Mouse (Mus musculus): ENCODE data around the gene Agtrap.

DNA sequence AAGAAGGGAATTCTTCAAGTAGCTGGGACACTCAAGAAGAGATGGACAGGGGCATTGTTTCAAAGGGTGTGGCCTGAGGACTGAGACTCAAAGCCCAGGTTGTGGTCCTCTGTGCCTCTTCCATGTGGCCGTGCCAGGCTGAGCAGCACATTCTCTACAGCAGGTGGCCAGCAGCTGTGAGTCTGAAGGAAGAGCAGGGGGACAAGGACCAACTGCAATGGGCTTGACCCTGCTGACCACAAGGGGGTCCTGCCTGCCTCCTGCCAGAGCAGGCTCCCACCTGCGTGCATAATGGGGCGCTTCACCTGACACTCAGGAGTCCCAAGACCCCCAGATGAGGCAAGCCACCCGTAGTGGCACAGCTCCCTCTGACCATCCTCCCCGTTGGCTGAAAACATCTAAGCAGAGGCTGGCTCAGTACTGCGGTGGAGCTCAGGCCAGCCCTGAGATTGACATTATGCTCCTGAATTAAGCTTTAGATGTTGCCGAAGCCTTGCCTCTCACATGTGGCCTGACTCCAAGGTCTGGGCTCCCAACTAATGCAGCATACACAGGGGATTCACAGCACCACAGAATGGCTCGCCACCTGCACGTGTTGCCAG, 29.5 kb downstream of the Agtrap start:
- TF ChIP-seq CTCF (IDR thresholded peaks at IDR 0.05; ENCODE audit: low read depth, low read length) = no peak
- no peak for TF ChIP-seq POLR2A (IDR thresholded peaks at IDR 0.05; ENCODE audit: borderline replicate concordance, low read depth, low read length)
